Mouse (Mus musculus) intestine, postnatal 0 days (tissue): ENCODE results near the gene Gm49361. TPM values are rescaled to one million over a fixed set of nuclear protein-coding genes. Genes with fewer than 3 reads are reported as not detected.

Experiments used
- ATAC-seq: fragments of 200-750 bp; cut with Nextera tagmentation; 2 replicates; pipeline ENCODE4 v1.8.0; 2017; ENCODE audit warnings: mild to moderate bottlenecking, moderate TSS enrichment, moderate library complexity
- H3K27ac ChIP-seq: fragments of 300-500 bp; sonication (generic); 2 replicates; pipeline ENCODE4 v1.5.1; 2014; ENCODE audit warnings: mild to moderate bottlenecking, low read depth, low read length, moderate library complexity
- H3K27me3 ChIP-seq: fragments of 300-500 bp; sonication (generic); replicated peaks from 2 replicates; pipeline ENCODE4 v1.6.1; 2014; ENCODE audit warnings: low read length, mixed read lengths; ENCODE audit not compliant: control insufficient read depth, insufficient read depth
- H3K36me3 ChIP-seq: fragments of 300-500 bp; sonication (generic); 2 replicates; pipeline ENCODE4 v1.6.1; 2014; ENCODE audit warnings: mild to moderate bottlenecking, moderate library complexity; ENCODE audit not compliant: control insufficient read depth, insufficient read depth
- H3K4me1 ChIP-seq: fragments of 300-500 bp; sonication (generic); replicated peaks from 2 replicates; pipeline ENCODE4 v1.6.1; 2014; ENCODE audit warnings: antibody characterized with exemption, low read length, mixed read lengths; ENCODE audit not compliant: control insufficient read depth, insufficient read depth
- H3K4me2 ChIP-seq: fragments of 300-500 bp; sonication (generic); replicated peaks from 2 replicates; pipeline ENCODE4 v1.6.1; 2014; ENCODE audit warnings: low read depth, mild to moderate bottlenecking, moderate library complexity
- H3K4me3 ChIP-seq: fragments of 300-500 bp; sonication (generic); 2 replicates; pipeline ENCODE4 v1.5.1; 2014; ENCODE audit warnings: low read depth, low read length
- H3K9ac ChIP-seq: fragments of 300-500 bp; sonication (generic); 2 replicates; pipeline ENCODE4 v1.6.1; 2014; ENCODE audit warnings: mild to moderate bottlenecking, low read depth, low read length
- H3K9me3 ChIP-seq: fragments of 300-500 bp; sonication (generic); 2 replicates; pipeline ENCODE4 v1.6.1; 2016; ENCODE audit warnings: mixed run types; ENCODE audit not compliant: control insufficient read depth
- CTCF ChIP-seq: sonication (generic); IDR thresholded peaks from 2 replicates; pipeline ENCODE4 v1.5.1; 2016; ENCODE audit warnings: low read depth, mild to moderate bottlenecking, control low read depth, antibody characterized with exemption, moderate library complexity
- WGBS: fragments of 180-500 bp; shearing (Covaris S2); extraction: QIAGEN DNeasy Blood & Tissue Kit; methylation state at CpG from one replicate; pipeline ENCODE4 v1.1.7; 2014; 5-methylcytosine and 5-hydroxymethylcytosine counted together
- polyA plus RNA-seq: library from polyadenylated mRNA; unstranded; fragments of >200 nt; fragmentation: Nextera tagmentation; extraction: Ambion mirVana; gene quantifications from 2 replicates; pipeline ENCODE4 v1.2.1, GENCODE M21; 2015

Gene Gm49361
- polyA plus RNA-seq, 1 experiment from 2014 or later: not detected

GRCm38 (mm10) chr14:57749501-57749900 lies 3.6 kb upstream of the Gm49361 start:
- 72% methylated on average over 2 of the region's 2 CpGs for WGBS
- no peak for TF ChIP-seq CTCF
- Histone ChIP-seq H3K4me3 (no peak overlapping the region), H3K4me2 (no peak overlapping the region), H3K36me3 (no peaks in the 10 kb centered on the region), H3K4me1 (0 out of 2 replicates have a peak, but pooled peaks cover 4% of the 10 kb centered on the region), H3K27ac (no peak overlapping the region), H3K9me3 (no peaks in the 10 kb centered on the region), H3K9ac (no peak overlapping the region), H3K27me3 (no peaks in the 10 kb centered on the region)
- no peak for ATAC-seq

GRCm38 (mm10) chr14:57745291-57745969 lies 473 bp downstream of the Gm49361 start:
- no peaks in the 10 kb centered on the region for H3K36me3 ChIP-seq
- 0% methylated on average over 82 of the region's 103 CpGs for WGBS
- peak overlapping the region; percentile 95 for H3K9ac ChIP-seq
- ATAC-seq: peak; percentile 68
- H3K4me1 ChIP-seq: 0 out of 2 replicates have a peak, but pooled peaks cover 4% of the 10 kb centered on the region
- H3K4me3 ChIP-seq: peak overlapping the region; percentile 97
- H3K4me2 ChIP-seq: peak overlapping the region; percentile 95
- H3K27me3 ChIP-seq: no peaks in the 10 kb centered on the region
- H3K9me3 ChIP-seq: no peaks in the 10 kb centered on the region
- peak overlapping the region; percentile 96 for H3K27ac ChIP-seq
- TF ChIP-seq CTCF: no peak

GRCm38 (mm10) chr14:57744547-57744946 lies 1.4 kb downstream of the Gm49361 start:
- Histone ChIP-seq H3K27me3 (no peaks in the 10 kb centered on the region), H3K27ac (no peak overlapping the region), H3K9me3 (no peaks in the 10 kb centered on the region), H3K36me3 (no peaks in the 10 kb centered on the region), H3K4me1 (0 out of 2 replicates have a peak, but pooled peaks cover 4% of the 10 kb centered on the region), H3K4me3 (peak overlapping the region; percentile 97), H3K9ac (peak overlapping the region; percentile 95), H3K4me2 (peak overlapping the region; percentile 95)
- WGBS: 3% methylated on average over 8 of the region's 8 CpGs
- no peak for ATAC-seq
- TF ChIP-seq CTCF: no peak

GRCm38 (mm10) chr14:57740651-57741050 lies 5.3 kb downstream of the Gm49361 start:
- H3K27me3 ChIP-seq: no peaks in the 10 kb centered on the region
- H3K4me3 ChIP-seq: no peak overlapping the region
- H3K27ac ChIP-seq: no peak overlapping the region
- H3K36me3 ChIP-seq: no peaks in the 10 kb centered on the region; the same call in 1 of the 2 replicates
- no peak for TF ChIP-seq CTCF
- no peak overlapping the region for H3K4me2 ChIP-seq
- 80% methylated on average over 8 of the region's 8 CpGs for WGBS
- no peak overlapping the region for H3K9ac ChIP-seq
- no peaks in the 10 kb centered on the region for H3K4me1 ChIP-seq
- ATAC-seq: no peak
- no peaks in the 10 kb centered on the region for H3K9me3 ChIP-seq

- H3K27me3 ChIP-seq: no peaks in the 10 kb centered on the region
- no peak overlapping the region for H3K27ac ChIP-seq
- no peak overlapping the region for H3K4me2 ChIP-seq
- H3K4me3 ChIP-seq: no peak overlapping the region
- no peaks in the 10 kb centered on the region for H3K9me3 ChIP-seq
- ATAC-seq: no peak
- no peak for TF ChIP-seq CTCF
- H3K9ac ChIP-seq: no peak overlapping the region
- H3K4me1 ChIP-seq: no peaks in the 10 kb centered on the region
- H3K36me3 ChIP-seq: peaks cover 6% of the 10 kb centered on the region; the same call in 1 of the 2 replicates
Observed at GRCm38 (mm10) chr14:57737089-57737488, 8.8 kb downstream of the Gm49361 start.

GRCm38 (mm10) chr14:57736141-57736540 lies 9.8 kb downstream of the Gm49361 start:
- Histone ChIP-seq H3K9me3 (no peaks in the 10 kb centered on the region), H3K27me3 (no peaks in the 10 kb centered on the region), H3K36me3 (peaks cover 6% of the 10 kb centered on the region; the same call in 1 of the 2 replicates), H3K4me2 (no peak overlapping the region), H3K4me1 (no peaks in the 10 kb centered on the region), H3K9ac (no peak overlapping the region), H3K4me3 (no peak overlapping the region), H3K27ac (no peak overlapping the region)
- 53% methylated on average over 4 of the region's 4 CpGs for WGBS
- TF ChIP-seq CTCF: no peak
- no peak for ATAC-seq
